Mouse (Mus musculus): ENCODE measurements around the gene Ndufs2.

Gene Ndufs2

GRCm38 (mm10) chr1:171250680-171251593, at the start of gene Ndufs2:
Gene Ndufs2 (minus strand): TSS chr1:171251388.
- DNase-seq (ENCODE audit: low spot score), result no peak

GRCm38 (mm10) chr1:171298226-171298625, 47.0 kb upstream of the Ndufs2 start:
- no peak for DNase-seq (ENCODE audit: low spot score)

GRCm38 (mm10) chr1:171295063-171295402, 43.8 kb upstream of the Ndufs2 start:
- DNase-seq (ENCODE audit: low spot score), result no peak

GRCm38 (mm10) chr1:171294298-171295062, 43.3 kb upstream of the Ndufs2 start, which contains the start of gene Ufc1:
Gene Ufc1 (minus strand): TSS chr1:171295024.
- DNase-seq (ENCODE audit: low spot score), result peak; percentile 79

DNA sequence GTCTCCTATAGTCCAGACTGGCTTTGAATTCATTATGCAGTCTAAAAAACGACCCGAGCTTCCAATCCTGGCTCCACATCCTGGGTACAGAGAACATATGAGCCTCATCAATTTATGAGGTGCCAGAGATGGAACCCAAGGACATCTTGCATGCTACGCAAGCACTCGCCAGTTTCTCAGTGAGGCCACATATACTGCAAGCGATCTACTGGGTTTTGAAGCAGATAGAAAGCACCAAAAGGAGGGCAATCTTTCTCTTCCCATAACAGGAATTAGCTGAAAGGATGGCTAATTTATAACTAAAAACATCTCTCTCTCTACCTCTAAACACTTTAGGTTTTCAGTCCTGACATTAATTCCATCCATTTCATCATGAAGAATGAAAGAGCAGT, 42.7 kb upstream of the Ndufs2 start:
- no peak for DNase-seq (ENCODE audit: low spot score)

DNA sequence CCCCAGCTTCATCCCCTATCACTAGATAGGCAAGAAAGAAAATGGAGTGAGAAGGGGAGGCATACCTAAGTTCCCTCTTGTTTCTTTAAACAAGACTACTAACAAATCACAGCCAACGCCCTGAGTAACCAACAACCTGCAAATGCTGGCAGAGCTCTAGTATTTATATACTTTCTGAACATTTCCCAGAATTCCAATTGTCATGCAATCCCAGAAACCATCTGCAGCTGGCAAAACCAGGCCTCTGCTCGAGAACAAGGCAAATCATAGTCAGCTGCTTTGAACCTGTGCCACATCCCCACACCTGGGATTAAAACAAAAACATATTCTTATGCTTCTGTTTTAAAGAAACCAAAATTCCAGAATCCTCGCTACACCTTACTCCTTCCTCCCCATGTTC, 42.2 kb upstream of the Ndufs2 start:
- no peak for DNase-seq (ENCODE audit: low spot score)

GRCm38 (mm10) chr1:171288328-171288727, 37.1 kb upstream of the Ndufs2 start:
- DNase-seq (ENCODE audit: low spot score), result no peak

DNA sequence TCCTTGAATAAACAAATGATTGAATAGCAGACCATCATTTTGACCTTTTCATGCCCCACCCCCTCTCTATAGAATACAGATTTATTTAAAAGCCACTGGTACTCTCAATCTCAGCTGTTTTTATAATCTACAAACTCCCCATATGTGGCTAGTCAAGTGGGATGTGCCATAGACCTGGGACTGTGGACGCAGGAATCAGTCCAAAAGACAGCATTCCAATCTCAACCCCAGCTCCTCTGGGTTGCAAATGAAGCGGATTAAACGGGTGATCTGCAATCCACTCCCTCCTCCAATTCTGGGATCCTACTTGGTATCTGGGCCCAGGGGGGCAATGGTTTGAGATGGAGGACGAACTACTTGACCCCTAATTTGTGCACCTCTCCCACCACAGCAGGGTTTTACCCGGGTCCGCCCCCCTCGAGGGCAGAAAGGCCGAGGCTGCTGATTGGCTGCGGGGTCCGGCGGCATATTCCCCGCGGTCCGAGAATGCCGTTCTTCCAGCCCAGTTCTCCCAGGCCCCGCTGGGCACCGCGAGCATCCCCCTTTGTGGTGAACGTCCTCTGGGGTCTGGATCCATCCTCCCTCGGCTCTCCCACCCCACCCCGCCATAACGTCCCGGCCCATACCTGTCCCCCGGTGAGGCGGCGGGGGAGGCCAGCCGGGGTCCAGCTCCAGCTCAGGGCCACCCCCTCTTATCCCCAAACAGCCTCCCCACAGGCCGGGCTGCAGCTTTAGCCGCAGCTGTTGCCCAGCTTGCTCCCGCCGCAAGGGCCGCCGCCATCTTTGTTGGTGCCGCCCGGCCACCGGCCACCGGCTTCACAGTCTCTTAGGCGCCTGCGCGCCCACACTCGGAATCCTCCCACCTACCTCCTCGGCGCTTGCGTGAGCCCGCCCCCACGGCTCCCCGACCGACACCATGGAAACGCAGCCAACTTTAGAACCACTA, 36.2 kb upstream of the Ndufs2 start, which contains the start of gene Usp21:
Gene Usp21, minus strand, starts transcription at position 856 of the 946 bp plus-strand sequence.
- DNase-seq (ENCODE audit: low spot score), result peak; percentile 94

- no peak for DNase-seq (ENCODE audit: low spot score)
Measured at GRCm38 (mm10) chr1:171286517-171286916, 35.3 kb upstream of the Ndufs2 start.

DNA sequence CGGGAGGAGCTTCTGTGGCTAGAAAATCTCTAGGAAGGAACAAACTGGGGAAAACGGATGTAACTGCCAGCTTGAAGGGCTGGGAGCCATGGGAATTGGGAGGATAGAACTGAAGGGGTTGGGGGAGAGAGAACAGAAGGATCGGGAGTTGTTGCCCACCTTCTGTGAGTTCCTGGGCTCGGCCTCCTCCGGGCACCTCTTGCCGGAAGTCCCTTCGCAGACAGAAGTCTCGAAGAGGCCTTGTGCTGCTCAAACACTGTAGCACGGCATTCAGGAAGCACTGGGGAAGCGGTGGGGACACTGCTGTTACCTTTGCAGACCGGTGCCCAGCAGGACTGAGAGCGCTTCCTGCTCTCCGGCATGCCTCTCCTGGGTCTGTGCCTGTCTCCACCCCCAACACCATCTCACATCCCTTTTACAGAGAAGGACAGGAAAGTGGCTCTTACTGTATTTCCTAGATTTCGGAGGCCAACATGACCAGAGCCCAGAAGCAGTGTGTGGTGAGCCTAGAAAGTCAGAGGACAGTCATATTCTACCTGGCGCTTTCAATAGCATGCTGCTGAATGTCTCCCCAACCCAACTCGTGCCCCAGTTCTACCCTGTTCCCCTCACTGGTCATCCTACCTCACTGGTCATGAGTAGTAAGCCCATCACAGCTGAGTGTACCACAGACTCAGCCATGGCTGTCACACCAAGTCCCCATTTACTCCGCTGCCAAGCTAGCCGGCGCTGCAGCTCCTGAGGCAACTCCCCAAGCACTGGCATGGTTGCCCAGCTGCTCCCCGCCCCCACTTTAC, 34.1 kb upstream of the Ndufs2 start:
- DNase-seq (ENCODE audit: low spot score), result no peak

GRCm38 (mm10) chr1:171284491-171284890, 33.3 kb upstream of the Ndufs2 start:
- no peak for DNase-seq (ENCODE audit: low spot score)

- DNase-seq (ENCODE audit: low spot score), result no peak
Measured at GRCm38 (mm10) chr1:171283188-171284160, 32.3 kb upstream of the Ndufs2 start.

DNA sequence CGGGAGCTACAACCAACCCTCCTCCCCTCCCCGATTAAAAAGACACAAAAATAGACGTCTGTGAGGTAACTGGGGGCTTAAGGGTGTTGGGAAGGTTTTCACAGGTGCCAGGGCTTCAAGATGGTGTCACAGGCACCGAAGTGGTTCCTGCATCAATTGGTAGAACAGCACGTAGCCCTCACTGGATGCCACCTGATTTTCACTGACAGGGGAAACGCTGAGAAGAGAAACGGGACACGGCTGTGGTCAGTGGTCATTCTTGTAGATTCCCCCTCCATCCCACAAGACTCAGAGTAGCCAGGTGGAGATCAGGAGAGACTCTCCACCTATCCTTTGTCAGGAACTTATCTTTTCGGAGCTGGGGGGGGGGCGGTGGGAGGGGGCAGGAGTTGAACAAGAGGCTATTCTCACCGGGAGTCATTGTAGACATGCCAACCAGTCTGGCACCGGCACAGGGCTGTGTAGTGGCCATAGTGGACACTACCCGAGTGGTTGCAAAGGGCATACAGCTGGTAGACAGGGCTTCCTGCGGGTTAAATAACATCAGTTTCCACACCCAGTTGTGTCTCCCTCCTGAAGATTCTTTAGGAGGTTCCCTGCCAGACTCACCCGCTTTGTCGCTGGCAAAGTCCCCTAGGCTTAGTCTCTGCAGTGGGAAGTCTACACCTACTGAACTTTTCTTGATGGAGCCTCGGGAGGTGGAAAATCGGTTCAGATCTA, 31.1 kb upstream of the Ndufs2 start:
- no peak for DNase-seq (ENCODE audit: low spot score)

DNA sequence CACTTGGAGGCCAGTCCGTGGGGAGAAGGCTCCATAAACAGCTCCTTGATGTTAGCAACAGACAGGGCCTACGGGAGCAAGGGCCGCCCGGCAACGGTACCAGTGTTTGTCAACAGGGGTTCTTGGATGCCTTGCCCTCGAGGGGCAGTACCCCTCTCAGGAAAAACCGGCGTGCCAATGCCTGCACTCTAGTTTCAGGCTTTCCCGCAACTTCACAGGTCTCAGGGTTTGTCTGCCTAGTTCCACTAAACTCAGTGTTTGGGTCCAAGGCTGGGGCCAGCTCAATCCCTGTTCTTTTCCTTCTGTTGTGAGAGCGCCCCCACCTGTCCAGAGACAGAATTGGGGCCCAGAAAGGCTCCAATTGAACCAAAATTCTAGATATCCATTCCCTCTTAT, 30.3 kb upstream of the Ndufs2 start:
- peak; percentile 80 for DNase-seq (ENCODE audit: low spot score)

GRCm38 (mm10) chr1:171280916-171281527, 29.8 kb upstream of the Ndufs2 start, which contains the start of gene Ppox:
Gene Ppox (minus strand): TSS chr1:171281186.
- DNase-seq (ENCODE audit: low spot score), result peak; percentile 84

DNA sequence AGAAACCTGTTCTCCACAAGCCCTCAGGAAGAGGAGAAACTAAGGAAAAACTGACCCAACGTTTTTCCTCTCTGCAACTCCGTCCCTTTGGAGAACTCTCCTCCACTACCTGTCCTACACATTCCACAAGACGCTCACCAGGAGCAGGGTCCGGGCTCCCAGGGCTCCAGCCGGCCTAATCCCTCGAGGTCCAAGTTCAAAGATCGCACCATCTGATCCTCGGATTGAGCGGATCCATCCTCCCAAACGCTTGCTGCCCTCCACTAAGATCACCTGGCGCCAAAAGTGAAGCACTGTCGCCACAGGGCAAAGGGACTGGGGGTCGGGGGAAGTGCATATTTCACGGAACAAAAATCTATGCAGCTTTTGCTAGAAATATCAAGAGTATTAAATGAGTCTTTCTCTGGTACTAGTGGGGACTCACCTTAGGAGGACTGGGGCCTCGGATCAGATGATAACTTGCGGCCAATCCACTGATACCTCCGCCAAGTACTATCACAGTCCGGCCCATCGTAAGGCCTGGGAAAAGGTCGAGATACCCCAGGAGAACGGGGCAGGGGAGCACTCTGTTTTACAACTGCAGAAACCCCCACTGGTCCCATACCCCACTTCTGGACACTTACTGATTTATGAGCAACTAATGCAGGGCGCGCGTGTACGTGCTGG, 29.2 kb upstream of the Ndufs2 start:
- no peak for DNase-seq (ENCODE audit: low spot score)

GRCm38 (mm10) chr1:171279721-171280120, 28.5 kb upstream of the Ndufs2 start:
- no peak for DNase-seq (ENCODE audit: low spot score)

Data from ovary, postnatal 36 days (tissue).